Mouse (Mus musculus) forebrain, embryonic 15.5 days (tissue): ENCODE measurements around the gene Nmnat3. TPM values are rescaled to one million over a fixed set of nuclear protein-coding genes. Genes with fewer than 3 reads are reported as not detected.
A peak's percentile ranks its signal among the peaks of the same experiment; 100 is the strongest.
"Not testable (repeated sequence)": the region's sequence is repeated elsewhere in the genome, so short reads cannot be mapped to it uniquely, and the experiment has no call there.

Experiments
- ATAC-seq: fragments of 200-750 bp; cut with Nextera tagmentation; replicated peaks from 2 replicates; pipeline ENCODE4 v1.8.0; 2017; ENCODE audit warnings: mild to moderate bottlenecking, moderate TSS enrichment, moderate library complexity
- H3K27ac ChIP-seq: fragments of 300-500 bp; sonication (generic); replicated peaks from 2 replicates; pipeline ENCODE4 v1.5.1; 2015; ENCODE audit warnings: mild to moderate bottlenecking, inconsistent platforms
- H3K27me3 ChIP-seq: fragments of 300-500 bp; sonication (generic); 2 replicates; pipeline ENCODE4 v1.6.1; 2015; ENCODE audit warnings: inconsistent platforms
- H3K36me3 ChIP-seq: fragments of 300-500 bp; sonication (generic); 2 replicates; pipeline ENCODE4 v1.6.1; 2015; ENCODE audit warnings: mild to moderate bottlenecking, inconsistent platforms
- H3K4me1 ChIP-seq: fragments of 300-500 bp; sonication (generic); 2 replicates; pipeline ENCODE4 v1.6.1; 2015; ENCODE audit warnings: inconsistent platforms
- H3K4me2 ChIP-seq: fragments of 300-500 bp; sonication (generic); replicated peaks from 2 replicates; pipeline ENCODE4 v1.6.1; 2015; ENCODE audit warnings: mild to moderate bottlenecking, inconsistent platforms
- H3K4me3 ChIP-seq: fragments of 300-500 bp; sonication (generic); 2 replicates; pipeline ENCODE4 v1.5.1; 2015; ENCODE audit warnings: mild to moderate bottlenecking, inconsistent platforms
- H3K9ac ChIP-seq: fragments of 300-500 bp; sonication (generic); replicated peaks from 2 replicates; pipeline ENCODE4 v1.6.1; 2015; ENCODE audit warnings: mild to moderate bottlenecking, inconsistent platforms
- H3K9me3 ChIP-seq: fragments of 300-500 bp; sonication (generic); 2 replicates; pipeline ENCODE4 v1.6.1; 2016; ENCODE audit warnings: inconsistent platforms
- WGBS: fragments of 180-500 bp; shearing (Covaris S2); methylation state at CpG from one replicate; pipeline ENCODE4 v1.1.7; 2015; ENCODE audit warnings: mixed read lengths; 5-methylcytosine and 5-hydroxymethylcytosine counted together
- polyA plus RNA-seq: library from polyadenylated mRNA; unstranded; fragments of >200 nt; fragmentation: Nextera tagmentation; extraction: Ambion mirVana; gene quantifications from 2 replicates; pipeline ENCODE4 v1.2.1, GENCODE M21; 2015

Nmnat3 gene
- 2.5 TPM in 2 replicates for polyA plus RNA-seq

DNA sequence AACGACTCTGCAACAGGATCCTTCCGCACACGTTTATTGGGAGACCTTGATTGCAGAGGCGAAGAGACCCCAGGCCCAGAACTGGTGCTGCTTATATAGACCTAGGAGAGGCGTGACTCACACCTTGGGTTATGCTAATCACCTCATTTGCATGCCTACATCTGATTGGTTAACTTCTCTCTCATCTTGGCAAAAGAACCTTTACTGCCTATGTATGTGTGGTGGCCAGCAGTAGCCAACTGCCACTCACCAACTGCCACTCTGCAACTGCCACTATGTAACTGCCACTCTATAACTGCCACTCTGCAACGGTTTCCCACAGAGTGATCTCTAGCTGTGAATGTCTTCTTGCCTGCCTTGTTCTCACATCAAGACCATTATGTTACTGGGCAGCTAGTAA, at the start of gene Nmnat3:
Nmnat3 (plus strand) TSS at position 301 of the 400 bp plus-strand sequence.
- H3K4me1 ChIP-seq, H3K4me3 ChIP-seq, H3K9me3 ChIP-seq, H3K4me2 ChIP-seq, H3K27ac ChIP-seq, H3K36me3 ChIP-seq, H3K9ac ChIP-seq, ATAC-seq, H3K27me3 ChIP-seq: not testable (repeated sequence)
- WGBS: 80% methylated on average over 6 of the region's 6 CpGs

- Histone ChIP-seq H3K9me3 (no peaks in the 10 kb centered on the region), H3K27ac (no peak overlapping the region), H3K4me1 (no peaks in the 10 kb centered on the region), H3K36me3 (no peaks in the 10 kb centered on the region), H3K4me2 (no peak overlapping the region), H3K27me3 (no peaks in the 10 kb centered on the region), H3K4me3 (no peak overlapping the region), H3K9ac (no peak overlapping the region)
- 82% methylated on average over 2 of the region's 2 CpGs for WGBS
- ATAC-seq: no peak
These were observed 43.8 kb upstream of the Nmnat3 start for GRCm38 (mm10) chr9:98243481-98243880.

GRCm38 (mm10) chr9:98244223-98244622, 43.0 kb upstream of the Nmnat3 start:
- Histone ChIP-seq H3K4me2 (no peak overlapping the region), H3K9ac (no peak overlapping the region), H3K27me3 (no peaks in the 10 kb centered on the region), H3K9me3 (no peaks in the 10 kb centered on the region), H3K4me3 (no peak overlapping the region), H3K36me3 (no peaks in the 10 kb centered on the region), H3K27ac (no peak overlapping the region), H3K4me1 (no peaks in the 10 kb centered on the region)
- peak; percentile 86 for ATAC-seq
- 56% methylated on average over 2 of the region's 2 CpGs for WGBS

DNA sequence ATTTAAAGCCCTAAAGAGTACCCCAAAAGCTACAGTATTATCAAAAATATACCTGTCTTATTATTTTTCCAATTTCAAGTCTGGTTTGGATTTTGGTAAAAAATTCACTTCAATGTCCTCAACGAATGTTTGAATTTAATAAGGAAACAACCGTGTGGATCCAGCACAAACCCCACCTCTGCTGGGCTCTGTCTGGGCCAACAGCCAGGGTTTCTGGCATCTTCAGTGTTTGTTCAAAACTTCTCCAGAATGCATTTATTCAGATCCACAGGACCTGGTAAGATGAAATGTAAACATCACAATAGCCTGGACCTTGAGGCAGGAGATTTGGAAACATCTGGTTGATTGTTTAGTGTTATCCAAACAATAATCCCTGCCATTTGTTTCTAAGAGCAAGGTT, 42.0 kb upstream of the Nmnat3 start:
- no peaks in the 10 kb centered on the region for H3K36me3 ChIP-seq
- no peak for ATAC-seq
- 77% methylated on average over 2 of the region's 2 CpGs for WGBS
- H3K27ac ChIP-seq: no peak overlapping the region
- no peak overlapping the region for H3K9ac ChIP-seq
- no peak overlapping the region for H3K4me3 ChIP-seq
- H3K4me2 ChIP-seq: no peak overlapping the region
- H3K9me3 ChIP-seq: no peaks in the 10 kb centered on the region
- no peaks in the 10 kb centered on the region for H3K4me1 ChIP-seq
- no peaks in the 10 kb centered on the region for H3K27me3 ChIP-seq

GRCm38 (mm10) chr9:98246351-98246750, 40.9 kb upstream of the Nmnat3 start:
- H3K36me3 ChIP-seq: no peaks in the 10 kb centered on the region
- 96% methylated on average over 1 of the region's 1 CpGs for WGBS
- no peak overlapping the region for H3K4me3 ChIP-seq
- ATAC-seq: no peak
- no peaks in the 10 kb centered on the region for H3K4me1 ChIP-seq
- H3K4me2 ChIP-seq: no peak overlapping the region
- no peak overlapping the region for H3K9ac ChIP-seq
- H3K9me3 ChIP-seq: no peaks in the 10 kb centered on the region
- H3K27me3 ChIP-seq: no peaks in the 10 kb centered on the region
- H3K27ac ChIP-seq: no peak overlapping the region

DNA sequence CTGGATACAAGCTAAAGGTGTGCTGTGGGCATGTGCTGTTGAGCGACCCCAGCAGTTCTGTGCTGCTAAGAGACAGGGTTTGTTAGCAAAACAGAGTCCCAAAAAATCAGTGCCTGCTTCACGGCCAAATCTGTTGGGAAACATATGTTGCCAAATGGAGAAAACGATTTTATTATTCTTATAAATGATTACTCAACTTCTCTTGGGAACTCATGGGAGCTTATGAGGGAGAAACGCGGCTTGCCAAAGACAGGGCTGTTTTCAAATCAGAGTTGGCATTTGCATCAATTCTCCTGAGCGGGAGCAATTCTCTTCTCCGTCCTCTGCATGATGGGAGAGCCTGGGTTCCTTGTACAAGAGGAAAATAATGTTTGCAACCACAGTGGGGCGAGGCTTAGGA, 27.0 kb upstream of the Nmnat3 start:
- Histone ChIP-seq H3K4me2 (no peak overlapping the region), H3K27me3 (no peaks in the 10 kb centered on the region), H3K4me3 (no peak overlapping the region), H3K4me1 (no peaks in the 10 kb centered on the region), H3K27ac (no peak overlapping the region), H3K9me3 (no peaks in the 10 kb centered on the region), H3K36me3 (no peaks in the 10 kb centered on the region), H3K9ac (no peak overlapping the region)
- no peak for ATAC-seq
- WGBS: 81% methylated on average over 8 of the region's 8 CpGs

DNA sequence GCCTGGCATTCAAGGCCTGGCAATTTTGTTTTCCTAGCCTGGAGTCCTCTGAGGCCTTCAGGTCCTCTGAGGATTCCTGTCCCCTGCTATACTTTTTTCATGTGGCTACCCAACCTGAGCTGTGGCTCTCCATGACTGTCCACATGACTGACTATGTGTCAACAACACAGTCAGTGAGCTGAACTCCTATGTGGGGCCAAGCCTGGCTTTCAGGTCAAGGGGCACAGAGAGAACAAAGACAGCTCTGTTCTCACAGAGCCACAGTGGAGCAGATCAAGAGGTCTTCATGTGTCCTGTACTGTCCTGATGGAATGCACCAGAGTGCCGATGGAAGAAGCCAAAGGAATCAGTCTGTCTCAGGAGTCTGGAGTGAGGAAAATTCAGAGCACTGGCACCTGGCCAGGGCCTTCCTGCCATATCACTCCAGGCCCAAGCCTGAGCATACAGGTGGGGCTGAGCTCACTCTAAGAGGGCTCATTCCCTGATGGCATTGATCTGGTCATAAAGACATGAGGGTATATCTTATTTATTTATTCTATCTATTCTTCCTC, 25.7 kb upstream of the Nmnat3 start:
- Histone ChIP-seq H3K27me3 (no peaks in the 10 kb centered on the region), H3K9me3 (no peaks in the 10 kb centered on the region), H3K27ac (no peak overlapping the region), H3K4me2 (no peak overlapping the region), H3K36me3 (no peaks in the 10 kb centered on the region), H3K4me3 (no peak overlapping the region), H3K9ac (no peak overlapping the region), H3K4me1 (0 out of 2 replicates have a peak, but pooled peaks cover 5% of the 10 kb centered on the region)
- WGBS: 55% methylated on average over 1 of the region's 1 CpGs
- no peak for ATAC-seq

DNA sequence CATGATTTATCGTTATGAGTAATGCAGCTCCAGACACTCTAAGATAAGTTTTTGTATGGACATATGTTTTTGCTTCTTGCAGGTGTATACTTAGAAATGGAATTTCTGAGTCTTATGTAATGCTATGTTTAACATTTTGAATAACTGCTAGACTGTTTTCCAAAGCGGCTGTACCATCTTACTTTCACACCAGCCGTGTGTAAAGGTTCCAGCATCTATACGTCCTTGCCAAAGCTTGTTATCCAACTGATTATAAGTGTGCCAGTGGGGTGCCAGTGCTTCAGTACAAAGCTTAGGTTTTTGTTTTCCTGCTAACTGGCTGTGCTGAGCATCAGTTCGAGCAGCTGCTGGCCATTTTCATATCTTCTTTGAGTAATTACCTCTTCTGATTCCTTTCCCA, 22.3 kb upstream of the Nmnat3 start:
- 38% methylated on average over 5 of the region's 5 CpGs for WGBS
- Histone ChIP-seq H3K4me1 (0 out of 2 replicates have a peak, but pooled peaks cover 5% of the 10 kb centered on the region), H3K9me3 (no peaks in the 10 kb centered on the region), H3K4me2 (no peak overlapping the region), H3K36me3 (no peaks in the 10 kb centered on the region), H3K27ac (no peak overlapping the region), H3K9ac (no peak overlapping the region), H3K4me3 (no peak overlapping the region), H3K27me3 (no peaks in the 10 kb centered on the region)
- ATAC-seq: no peak

GRCm38 (mm10) chr9:98272734-98273133, 14.5 kb upstream of the Nmnat3 start:
- H3K9me3 ChIP-seq: no peaks in the 10 kb centered on the region
- H3K9ac ChIP-seq: no peak overlapping the region
- no peaks in the 10 kb centered on the region for H3K27me3 ChIP-seq
- no peak for ATAC-seq
- H3K27ac ChIP-seq: no peak overlapping the region
- no peaks in the 10 kb centered on the region for H3K36me3 ChIP-seq
- WGBS: 70% methylated on average over 5 of the region's 5 CpGs
- no peaks in the 10 kb centered on the region for H3K4me1 ChIP-seq
- no peak overlapping the region for H3K4me2 ChIP-seq
- H3K4me3 ChIP-seq: no peak overlapping the region

- 42% methylated on average over 10 of the region's 10 CpGs for WGBS
- Histone ChIP-seq H3K4me2 (no peak overlapping the region), H3K27me3 (no peaks in the 10 kb centered on the region), H3K9me3 (no peaks in the 10 kb centered on the region), H3K36me3 (no peaks in the 10 kb centered on the region), H3K27ac (no peak overlapping the region), H3K9ac (no peak overlapping the region), H3K4me1 (no peaks in the 10 kb centered on the region), H3K4me3 (no peak overlapping the region)
- no peak for ATAC-seq
These were observed 12.2 kb upstream of the Nmnat3 start for GRCm38 (mm10) chr9:98275080-98275479.

GRCm38 (mm10) chr9:98280162-98280561, 7.1 kb upstream of the Nmnat3 start:
- Histone ChIP-seq H3K9me3 (no peaks in the 10 kb centered on the region), H3K4me1 (no peaks in the 10 kb centered on the region), H3K27me3 (no peaks in the 10 kb centered on the region), H3K4me3 (no peak overlapping the region), H3K36me3 (no peaks in the 10 kb centered on the region), H3K27ac (no peak overlapping the region), H3K9ac (no peak overlapping the region), H3K4me2 (no peak overlapping the region)
- ATAC-seq: no peak
- 76% methylated on average over 5 of the region's 5 CpGs for WGBS

- Histone ChIP-seq H3K4me3 (no peak overlapping the region), H3K36me3 (no peaks in the 10 kb centered on the region), H3K4me2 (no peak overlapping the region), H3K9ac (no peak overlapping the region), H3K27me3 (no peaks in the 10 kb centered on the region), H3K4me1 (no peaks in the 10 kb centered on the region), H3K9me3 (no peaks in the 10 kb centered on the region), H3K27ac (no peak overlapping the region)
- 80% methylated on average over 9 of the region's 9 CpGs for WGBS
- ATAC-seq: no peak
These were observed 1.5 kb upstream of the Nmnat3 start for GRCm38 (mm10) chr9:98285606-98286301.

DNA sequence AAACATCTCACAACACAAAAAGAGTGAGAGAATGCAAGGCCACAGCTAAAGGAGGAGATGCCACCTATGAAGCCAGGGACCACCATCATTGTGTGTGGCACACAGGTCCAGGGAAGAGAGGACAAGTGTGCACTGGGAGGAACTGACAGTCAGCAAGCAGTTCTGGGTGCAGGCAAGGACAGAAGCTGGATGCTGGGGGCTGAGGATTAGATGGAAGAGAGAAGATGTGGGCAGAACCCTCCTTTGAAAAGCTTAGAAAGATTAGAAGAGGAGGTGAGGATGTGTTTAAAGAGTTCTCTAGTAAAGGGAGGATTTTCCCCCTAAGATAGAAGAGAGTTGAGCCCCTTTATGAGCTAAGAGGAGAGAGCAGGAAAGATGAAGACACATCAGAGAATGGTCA, 2.4 kb downstream of the Nmnat3 start:
- H3K4me1 ChIP-seq: no peaks in the 10 kb centered on the region
- H3K27me3 ChIP-seq: no peaks in the 10 kb centered on the region
- H3K9me3 ChIP-seq: no peaks in the 10 kb centered on the region
- H3K4me2 ChIP-seq: no peak overlapping the region
- H3K27ac ChIP-seq: no peak overlapping the region
- no peak overlapping the region for H3K9ac ChIP-seq
- no peak overlapping the region for H3K4me3 ChIP-seq
- no peak for ATAC-seq
- H3K36me3 ChIP-seq: no peaks in the 10 kb centered on the region
